In genomic region chr14:8327371-8327770, GRCm38 (mm10) we compare ENCODE assay signal across 13 mouse cellular contexts. TPM values are rescaled to one million over a fixed set of nuclear protein-coding genes. Genes with fewer than 3 reads are reported as not detected.
DNase-seq lines count a peak whose midpoint lies in the region; ATAC-seq and TF ChIP-seq lines count a peak whose summit lies in the region.
"Had no signal": no experiment of that assay in that cellular context is flagged by ENCODE, and none has a peak within 500 bp of the region (broad histone marks: within the 10 kb centered on the region; RNA-seq: fewer than 3 reads in every experiment).

No protein-coding gene starts in this region.

- H3K27me3 ChIP-seq in Patski: no peaks in the 10 kb centered on the region
- no peaks in the 10 kb centered on the region for H3K27me3 ChIP-seq in kidney, embryonic 15.5 days
- no peaks in the 10 kb centered on the region for H3K27me3 ChIP-seq in midbrain, embryonic 13.5 days
- H3K27me3 ChIP-seq in forebrain, embryonic 16.5 days (replicated peaks; ENCODE audit: control insufficient read depth, insufficient read depth, low read length): no peaks in the 10 kb centered on the region

- intact Hi-C loops in heart, postnatal 10 days (cut with DNase I): no loop called here
- intact Hi-C loops in heart, postnatal 36 days (cut with DNase I): no loop called here

- peaks cover 49% of the 10 kb centered on the region for H3K4me1 ChIP-seq in kidney, embryonic 15.5 days
- H3K4me1 ChIP-seq in midbrain, embryonic 13.5 days (replicated peaks): peaks cover 17% of the 10 kb centered on the region
- peaks cover 16% of the 10 kb centered on the region for H3K4me1 ChIP-seq in forebrain, embryonic 16.5 days (replicated peaks; ENCODE audit: control insufficient read depth, insufficient read depth, low read length)

- H3K4me2 ChIP-seq in kidney, embryonic 15.5 days: no peak overlapping the region
- no peak overlapping the region for H3K4me2 ChIP-seq in midbrain, embryonic 13.5 days (replicated peaks)
- H3K4me2 ChIP-seq in forebrain, embryonic 16.5 days (ENCODE audit: low read length): no peak overlapping the region

- no peaks in the 10 kb centered on the region for H3K36me3 ChIP-seq in kidney, embryonic 15.5 days
- H3K36me3 ChIP-seq in midbrain, embryonic 13.5 days: no peaks in the 10 kb centered on the region
- H3K36me3 ChIP-seq in forebrain, embryonic 16.5 days (ENCODE audit: control insufficient read depth, insufficient read depth): no peaks in the 10 kb centered on the region

- POLR2A ChIA-PET in Patski (lab: Charles Lee): interaction anchor here (1.8 to 2.4 kb wide), 2 partner anchors 19 to 21 kb away, joined by 5 to 6 read pairs; no protein-coding TSS in a partner anchor

- WGBS in kidney, embryonic 15.5 days: 42% methylated on average over 1 of the region's 1 CpGs
- WGBS in midbrain, embryonic 13.5 days: 38% methylated on average over 1 of the region's 1 CpGs
- WGBS in forebrain, embryonic 16.5 days: 58% methylated on average over 1 of the region's 1 CpGs

- H3K9me3 ChIP-seq in kidney, embryonic 15.5 days (replicated peaks): no peaks in the 10 kb centered on the region
- no peaks in the 10 kb centered on the region for H3K9me3 ChIP-seq in midbrain, embryonic 13.5 days
- no peaks in the 10 kb centered on the region for H3K9me3 ChIP-seq in forebrain, embryonic 16.5 days (ENCODE audit: control insufficient read depth, low read length)

- CTCF ChIA-PET in Patski (lab: Charles Lee): interaction anchor here (0.8 to 1.5 kb wide), 6 partner anchors 17 to 65 kb away, joined by 3 to 4 read pairs (median 3); no protein-coding TSS in a partner anchor

- ATAC-seq in Patski: peak; percentile 37
- ATAC-seq in kidney, embryonic 15.5 days (replicated peaks; ENCODE audit: low FRiP score): no peak
- ATAC-seq in midbrain, embryonic 13.5 days: no peak
- ATAC-seq in forebrain, embryonic 16.5 days: no peak

- H3K27ac ChIP-seq in kidney, embryonic 15.5 days: peak overlapping the region; percentile 71
- no peak overlapping the region for H3K27ac ChIP-seq in midbrain, embryonic 13.5 days
- H3K27ac ChIP-seq in forebrain, embryonic 16.5 days (ENCODE audit: low read length): no peak overlapping the region

- no peak overlapping the region for H3K4me3 ChIP-seq in kidney, embryonic 15.5 days (replicated peaks)
- no peak overlapping the region for H3K4me3 ChIP-seq in midbrain, embryonic 13.5 days (replicated peaks)
- no peak overlapping the region for H3K4me3 ChIP-seq in forebrain, embryonic 16.5 days (replicated peaks; ENCODE audit: low read length)

- in situ Hi-C loops in Patski (cut with MboI; ENCODE audit: low pct_unique_long_range_greater_than_20kb): loop anchor here (5.0 to 25.0 kb wide), 2 partner anchors 225 to 490 kb away; no protein-coding TSS in a partner anchor

- no peak overlapping the region for H3K9ac ChIP-seq in kidney, embryonic 15.5 days
- no peak overlapping the region for H3K9ac ChIP-seq in midbrain, embryonic 13.5 days (replicated peaks)
- H3K9ac ChIP-seq in forebrain, embryonic 16.5 days (replicated peaks; ENCODE audit: low read depth, low read length): no peak overlapping the region

- TF ChIP-seq CTCF in Patski (IDR thresholded peaks at IDR 0.05): no peak

- DNase-seq in heart, postnatal 10 days: peak; percentile 22 to 27
- DNase-seq in heart, postnatal 36 days: no peak
- DNase-seq in Patski (ENCODE audit: low read depth, low spot score): peak; percentile 95
- DNase-seq in adrenal gland, postnatal 14 days: peak; percentile 70
- no peak for DNase-seq in spleen, postnatal 10 days (ENCODE audit: low spot score in 2 of 2)
- DNase-seq: cerebellum, adult 8-10 months; lung, postnatal 10 days; midbrain, embryonic 14.5 days had no signal

RNA-seq across cellular contexts. Expression of gene Fam107a, which starts 9.5 kb away (rescaled TPM):
- 10 to 100 TPM in 1 of 2 experiments, 1 to 10 TPM in 1; 2.7 to 11.2 TPM for total RNA-seq in heart, postnatal 10 days (2021)
- total RNA-seq in heart, postnatal 36 days (2021): 10 to 100 TPM in 1 of 2 experiments, 1 to 10 TPM in 1; 6.4 to 13.2 TPM
- polyA plus RNA-seq in Patski (2021): 173 TPM
- 5.0 and 8.7 TPM in 2 replicates for total RNA-seq in adrenal gland, postnatal 14 days (2021)
- 5.7 and 6.0 TPM in 2 replicates for polyA plus RNA-seq in kidney, embryonic 15.5 days (2015; fragmentation: Nextera tagmentation; extraction: Ambion mirVana)
- 0.19 and 0.23 TPM in 2 replicates for polyA plus RNA-seq in midbrain, embryonic 13.5 days (2015; fragmentation: Nextera tagmentation; extraction: Ambion mirVana)
- 0.54 and 0.73 TPM in 2 replicates for polyA plus RNA-seq in forebrain, embryonic 16.5 days (2015; fragmentation: Nextera tagmentation; extraction: Ambion mirVana)
- total RNA-seq: neutrophil, adult 5-6 weeks had no signal

RNA-seq across cellular contexts. Expression of gene Oit1, which starts 51.2 kb away (rescaled TPM):
- not detected for total RNA-seq in heart, postnatal 10 days (2021)
- not detected for total RNA-seq in heart, postnatal 36 days (2021)
- polyA plus RNA-seq in Patski (2021): 0.18 TPM
- total RNA-seq in adrenal gland, postnatal 14 days (2021): 0.79 TPM in 1 of 2 replicates, not detected in the other
- polyA plus RNA-seq in kidney, embryonic 15.5 days (2015; fragmentation: Nextera tagmentation; extraction: Ambion mirVana): 1.3 and 5.1 TPM in 2 replicates
- polyA plus RNA-seq in midbrain, embryonic 13.5 days (2015; fragmentation: Nextera tagmentation; extraction: Ambion mirVana): not detected in 2 replicates
- not detected in 2 replicates for polyA plus RNA-seq in forebrain, embryonic 16.5 days (2015; fragmentation: Nextera tagmentation; extraction: Ambion mirVana)
- total RNA-seq: gastrocnemius, adult 8-10 months; neutrophil, adult 5-6 weeks had no signal
- polyA plus RNA-seq: midbrain, embryonic 14.5 days had no signal

Comparison
In these comparisons a context has a peak if more than half of its experiments do, and no peak if none do; other contexts are left out.
1. DNase-seq: peak in heart, postnatal 10 days (2 of 2), Patski (single experiment) and adrenal gland, postnatal 14 days (single experiment); none in heart, postnatal 36 days (0 of 2) and spleen, postnatal 10 days (0 of 2).
2. RNA of gene Fam107a, which starts 9.5 kb away (polyA plus RNA-seq): 173 TPM in Patski (single experiment); 5.7 to 6.0 TPM in kidney, embryonic 15.5 days, 0.54 to 0.73 TPM in forebrain, embryonic 16.5 days and 0.19 to 0.23 TPM in midbrain, embryonic 13.5 days; every median in the first group is over 10 times any median in the second.